Mouse (Mus musculus) megakaryocyte-erythroid progenitor cell, adult 5-6 weeks (primary cell): ENCODE data around the gene Rpf2. TPM values are rescaled to one million over a fixed set of nuclear protein-coding genes. Genes with fewer than 3 reads are reported as not detected.

ENCODE experiments used
- ATAC-seq: replicated peaks from 2 replicates; pipeline ENCODE4 v1.8.0; 2016; ENCODE audit warnings: mild to moderate bottlenecking, inconsistent platforms; ENCODE audit not compliant: severe bottlenecking, poor library complexity, low FRiP score, low TSS enrichment
- total RNA-seq, 2 experiments: library from RNA; stranded (forward) in 1 of 2; stranded (reverse) in 1 of 2; fragments of 200-1000, 215-1000 nt in 1 of 2; fragments of >200 nt in 1 of 2; fragmentation: Nextera tagmentation in 1 of 2; gene quantifications; 2 replicates each; pipeline ENCODE4 v1.2.3; 2014 to 2017

Rpf2 gene
- total RNA-seq, 2 experiments from 2014 or later = 70.6 to 263 TPM

- peak; percentile 94 for ATAC-seq
Observed at GRCm38 (mm10) chr10:40177323-40177962, 69.4 kb downstream of the Rpf2 start.

Other genes starting within 250 kb of the Rpf2 start
- gene Mfsd4b1, start 221.8 kb downstream of the Rpf2 start, total RNA-seq (2014; fragmentation: Nextera tagmentation) = not detected in 2 replicates
- not detected in 2 replicates for gene Mfsd4b1, start 221.8 kb downstream of the Rpf2 start, total RNA-seq (2017)
- gene Slc16a10, start 104.8 kb downstream of the Rpf2 start, total RNA-seq (2014; fragmentation: Nextera tagmentation) = 44.2 and 51.6 TPM in 2 replicates
- 27.1 and 35.5 TPM in 2 replicates for gene Slc16a10, start 104.8 kb downstream of the Rpf2 start, total RNA-seq (2017)
- gene Gtf3c6, start 11.1 kb upstream of the Rpf2 start, total RNA-seq (2014; fragmentation: Nextera tagmentation) = 66.5 and 85.8 TPM in 2 replicates
- 152 and 249 TPM in 2 replicates for gene Gtf3c6, start 11.1 kb upstream of the Rpf2 start, total RNA-seq (2017)
- gene Amd1, start 55.1 kb upstream of the Rpf2 start, total RNA-seq (2014; fragmentation: Nextera tagmentation) = 196 and 233 TPM in 2 replicates
- gene Amd1, start 55.1 kb upstream of the Rpf2 start, total RNA-seq (2017) = 272 and 286 TPM in 2 replicates
- gene Cdk19, start 92.5 kb upstream of the Rpf2 start, total RNA-seq (2014; fragmentation: Nextera tagmentation) = 16.6 and 17.4 TPM in 2 replicates
- 24.0 and 25.4 TPM in 2 replicates for gene Cdk19, start 92.5 kb upstream of the Rpf2 start, total RNA-seq (2017)